Mouse (Mus musculus) T-helper 1 cell (primary cell): ENCODE data around the gene Gpm6b.

Source experiments
- in situ Hi-C: fragments of 300-600 bp; cut with MboI, MseI; formaldehyde crosslinking; loops from one replicate; pipeline ENCODE4 v1.15.1; 2025; ENCODE audit warnings: high pct_unique_total_duplicates

Gpm6b gene

DNA sequence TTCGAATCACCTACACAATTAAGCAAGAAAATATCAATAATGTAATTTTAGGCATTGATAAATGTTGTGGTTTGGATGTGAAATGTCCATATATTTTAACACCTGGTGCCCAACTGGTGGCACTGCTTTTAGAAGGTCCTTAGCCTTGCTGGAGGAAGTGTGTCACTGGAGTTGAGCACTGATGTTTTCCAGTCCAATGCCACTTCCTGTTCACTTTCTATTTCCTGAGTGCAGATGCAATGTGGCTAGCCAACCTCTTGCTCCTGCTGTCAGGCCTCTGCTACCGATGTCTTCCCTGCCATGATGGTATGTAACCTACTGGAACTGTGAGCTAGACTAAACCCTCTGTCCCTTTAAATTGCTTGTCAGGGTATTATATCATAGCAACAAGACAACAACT is 65.6 kb downstream of the Gpm6b start:
- in situ Hi-C loops = no loop called here

DNA sequence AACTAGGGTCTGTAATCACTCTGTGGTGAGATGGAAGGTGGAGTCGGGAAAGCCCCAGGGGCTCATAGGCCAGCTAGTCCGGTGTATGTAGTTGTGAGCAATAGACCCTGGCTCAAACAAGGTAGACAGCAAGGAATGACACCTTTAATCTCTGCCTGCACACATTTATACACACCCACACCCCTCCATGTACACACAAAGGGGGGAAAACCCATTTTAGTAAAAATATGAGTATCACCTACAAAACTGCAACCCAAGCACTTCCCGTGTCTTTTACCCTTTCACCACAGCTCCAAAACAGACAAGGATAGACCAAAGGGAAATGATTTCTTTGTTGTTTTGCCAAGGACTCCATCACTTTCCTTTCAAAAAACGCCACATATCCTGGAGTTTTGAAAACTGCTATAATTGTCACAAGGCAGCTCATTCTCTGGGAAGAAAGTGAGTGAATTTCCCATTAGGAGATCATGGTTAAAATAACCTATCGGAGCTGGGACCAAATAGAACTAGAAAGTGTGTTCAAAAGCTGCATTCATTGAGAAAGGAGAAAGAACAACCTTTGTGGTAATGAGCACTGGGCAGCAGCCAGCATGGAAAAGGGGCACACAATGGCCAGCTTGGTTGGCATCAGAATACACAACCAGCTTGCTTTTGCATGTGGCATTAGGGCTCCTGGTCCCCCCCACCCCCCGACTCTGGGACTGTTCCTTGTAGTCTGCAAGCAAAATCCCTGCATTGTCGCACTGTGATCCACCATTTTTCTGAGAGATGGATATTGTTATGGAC is 68.9 kb downstream of the Gpm6b start:
- in situ Hi-C loops = no loop called here

DNA sequence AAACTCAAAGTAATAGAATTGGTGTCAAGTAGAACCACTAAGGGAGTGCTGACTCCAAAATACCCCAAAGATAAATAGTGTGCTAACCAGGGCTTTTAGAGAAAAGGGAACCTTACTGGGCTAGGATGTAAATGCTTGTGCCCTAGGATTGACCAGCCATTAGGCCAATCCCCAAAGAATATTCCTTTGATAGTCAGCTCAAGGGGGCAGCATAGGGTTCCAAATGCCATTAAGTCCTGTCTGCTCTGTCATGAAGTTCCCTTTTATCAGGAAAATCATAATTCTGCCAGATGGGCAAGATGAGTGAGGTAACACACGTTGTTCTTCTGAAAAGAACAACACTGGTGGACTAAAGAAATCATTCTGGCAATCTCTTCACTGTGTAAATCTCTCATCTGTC is 70.1 kb downstream of the Gpm6b start:
- in situ Hi-C loops = no loop called here

DNA sequence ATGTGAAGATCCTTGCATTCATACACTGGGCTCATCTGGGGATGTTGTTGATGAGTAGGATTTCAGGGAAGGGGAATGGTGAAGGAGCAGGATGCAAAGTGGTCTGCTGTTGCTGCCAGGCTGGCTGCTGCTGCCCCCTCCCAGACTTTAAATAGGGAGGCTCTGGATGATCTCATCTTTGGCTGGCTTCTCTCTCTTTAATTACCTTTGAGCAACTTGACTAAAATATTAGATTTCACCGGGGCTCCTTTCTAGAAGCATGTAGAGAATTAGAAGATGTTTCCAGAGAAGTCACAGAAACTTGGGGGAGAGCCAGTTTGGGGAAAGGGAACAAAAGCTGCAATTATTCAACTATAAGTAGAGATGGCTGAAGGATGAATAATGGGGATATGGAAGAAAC is 76.5 kb downstream of the Gpm6b start:
- in situ Hi-C loops = no loop called here

DNA sequence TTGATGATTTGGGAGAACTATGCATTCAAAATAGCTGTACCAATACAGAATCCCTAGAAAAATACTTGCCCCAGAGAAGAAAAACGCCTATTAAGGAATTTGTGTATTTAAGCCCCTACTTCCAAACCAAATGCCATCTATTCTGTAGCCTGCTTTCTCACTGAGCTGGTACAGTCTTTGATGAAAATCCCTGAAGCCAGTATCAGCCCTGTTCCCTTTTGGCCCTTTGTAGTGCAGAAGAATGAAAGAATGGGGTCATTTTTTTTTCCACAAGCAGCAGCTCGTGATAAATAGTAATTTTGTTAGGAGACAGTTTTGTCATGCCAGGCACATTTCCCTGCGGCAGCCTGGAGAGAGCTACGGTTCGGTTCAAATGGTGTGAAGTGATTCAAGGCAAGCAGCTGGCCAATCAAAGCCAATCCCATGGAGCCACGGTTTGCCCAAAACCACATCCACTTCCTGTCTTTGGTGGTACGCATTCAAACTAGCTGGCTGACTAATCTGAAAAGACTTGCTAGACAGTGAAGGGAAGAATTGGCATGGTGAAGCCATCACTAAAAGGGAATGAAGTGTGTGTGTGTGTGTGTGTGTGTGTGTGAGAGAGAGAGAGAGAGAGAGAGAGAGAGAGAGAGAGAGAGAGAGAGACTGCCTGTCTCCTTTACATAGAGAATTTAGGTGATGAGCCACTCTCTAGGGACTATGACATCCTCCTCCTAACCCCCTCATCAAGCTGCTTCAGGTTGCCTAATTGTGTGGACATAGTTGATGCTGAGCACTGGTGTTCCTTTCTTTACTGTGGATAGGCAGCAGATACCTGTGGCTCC is 78.1 kb downstream of the Gpm6b start:
- in situ Hi-C loops = no loop called here

DNA sequence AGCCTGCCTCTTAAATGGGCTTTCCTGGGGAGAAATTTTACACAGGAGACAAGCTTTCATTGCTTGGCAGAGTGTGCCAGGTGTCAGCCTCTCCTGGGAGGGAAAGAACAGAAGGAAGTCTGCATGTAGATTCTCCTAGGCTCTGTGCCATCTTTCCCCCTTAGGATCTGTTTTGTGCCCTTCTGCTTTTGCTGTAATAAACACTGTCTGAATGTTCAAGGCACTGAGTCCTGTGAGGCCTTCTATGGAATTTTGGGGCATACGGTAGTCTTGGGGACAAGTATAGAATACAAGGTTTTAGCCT is 78.6 kb downstream of the Gpm6b start:
- in situ Hi-C loops = no loop called here

DNA sequence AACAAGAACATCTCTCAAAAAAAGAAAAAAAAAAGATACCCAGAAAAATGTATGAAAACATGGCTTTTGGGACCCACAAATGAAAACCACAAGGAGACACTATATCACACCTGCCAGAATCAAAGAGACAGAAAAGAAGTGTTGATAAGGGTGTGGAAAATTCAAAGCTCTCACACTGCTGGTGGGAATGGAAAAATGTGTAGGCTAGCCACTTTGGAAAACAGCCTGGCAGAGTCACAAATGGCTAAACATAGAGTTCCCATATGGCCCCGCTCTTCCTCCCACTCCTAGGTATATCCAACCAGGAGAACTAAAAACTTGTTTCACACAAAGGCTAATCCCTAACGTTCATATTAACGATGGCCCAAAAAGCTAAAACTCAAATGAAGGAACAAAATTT is 84.5 kb downstream of the Gpm6b start:
- in situ Hi-C loops = no loop called here

DNA sequence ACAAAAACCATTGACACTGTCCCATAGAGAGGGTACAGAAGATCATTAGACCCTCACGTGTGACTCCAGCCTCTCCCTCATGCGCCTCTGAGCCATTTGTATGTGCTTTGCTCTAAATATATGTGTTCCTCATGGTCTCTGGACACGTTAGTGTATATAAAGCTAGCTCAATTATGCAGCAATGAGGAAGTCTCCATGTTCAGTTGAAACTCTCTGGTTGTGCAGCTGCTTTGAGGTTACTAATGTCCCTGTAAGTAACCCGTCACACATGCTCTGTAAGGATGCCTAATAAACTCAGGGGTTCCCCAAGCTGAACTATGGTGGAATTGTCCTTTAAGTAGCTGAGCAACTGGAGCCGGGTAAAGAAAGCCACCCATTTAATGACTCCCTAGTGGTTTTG is 88.9 kb downstream of the Gpm6b start:
- in situ Hi-C loops = no loop called here

DNA sequence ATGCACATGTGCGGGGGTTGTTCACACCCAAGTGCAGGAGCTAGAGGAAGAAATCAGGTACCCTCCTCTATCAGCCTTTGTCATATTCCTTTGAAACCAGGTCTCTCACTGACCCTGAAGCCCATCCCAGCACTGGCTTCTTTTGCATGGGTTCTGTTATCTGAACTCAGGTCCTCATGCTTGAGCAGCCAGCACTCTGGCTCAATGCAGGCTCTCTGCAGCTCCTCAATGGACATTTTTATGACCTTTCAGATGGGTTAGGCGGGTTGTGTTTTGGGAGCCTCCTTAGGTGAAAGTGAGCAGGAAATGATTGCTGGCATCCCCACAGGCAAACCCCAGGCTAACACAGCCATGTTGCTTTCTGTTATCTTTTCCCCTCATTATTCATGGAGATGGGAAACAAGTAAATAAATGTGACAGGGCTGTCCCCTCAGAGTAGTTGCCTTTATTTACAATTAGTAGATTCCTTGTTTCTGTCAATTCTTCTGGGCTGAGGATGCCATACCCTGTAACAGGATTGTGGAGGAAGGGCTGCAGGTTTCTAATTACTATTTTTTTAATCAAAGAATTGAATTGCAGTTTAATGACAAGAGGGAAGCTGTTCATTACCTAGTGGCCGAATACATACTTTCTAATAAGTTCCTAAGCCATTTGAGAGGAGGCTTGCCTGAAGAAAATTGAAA is 89.6 kb downstream of the Gpm6b start:
- in situ Hi-C loops = no loop called here

DNA sequence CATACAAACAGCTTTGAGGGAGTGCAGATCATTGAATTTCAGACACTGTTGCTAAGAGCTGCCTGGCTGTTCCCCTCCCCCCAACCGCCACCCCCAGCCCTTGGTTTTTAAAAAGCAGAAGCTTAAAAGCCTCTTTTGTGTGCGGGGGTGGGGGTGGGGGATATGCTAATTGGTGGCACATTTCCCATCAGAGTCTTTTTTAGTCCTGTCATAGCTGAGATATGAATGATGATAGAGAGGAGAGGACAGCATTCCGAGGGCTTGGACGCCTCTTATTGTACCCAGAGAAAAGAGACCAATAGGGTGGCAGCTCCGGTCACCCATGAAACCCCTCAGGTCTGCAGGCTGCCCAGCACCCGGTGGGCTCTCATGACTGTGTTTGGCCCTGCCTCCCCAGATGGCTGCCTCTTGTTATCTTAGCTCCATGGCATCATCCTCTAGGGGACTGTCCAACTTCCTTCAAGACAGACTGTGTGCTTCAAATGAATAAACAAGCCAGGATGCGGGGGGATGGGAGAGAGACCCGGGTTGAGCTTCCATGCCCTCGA is 90.3 kb downstream of the Gpm6b start:
- in situ Hi-C loops = no loop called here

DNA sequence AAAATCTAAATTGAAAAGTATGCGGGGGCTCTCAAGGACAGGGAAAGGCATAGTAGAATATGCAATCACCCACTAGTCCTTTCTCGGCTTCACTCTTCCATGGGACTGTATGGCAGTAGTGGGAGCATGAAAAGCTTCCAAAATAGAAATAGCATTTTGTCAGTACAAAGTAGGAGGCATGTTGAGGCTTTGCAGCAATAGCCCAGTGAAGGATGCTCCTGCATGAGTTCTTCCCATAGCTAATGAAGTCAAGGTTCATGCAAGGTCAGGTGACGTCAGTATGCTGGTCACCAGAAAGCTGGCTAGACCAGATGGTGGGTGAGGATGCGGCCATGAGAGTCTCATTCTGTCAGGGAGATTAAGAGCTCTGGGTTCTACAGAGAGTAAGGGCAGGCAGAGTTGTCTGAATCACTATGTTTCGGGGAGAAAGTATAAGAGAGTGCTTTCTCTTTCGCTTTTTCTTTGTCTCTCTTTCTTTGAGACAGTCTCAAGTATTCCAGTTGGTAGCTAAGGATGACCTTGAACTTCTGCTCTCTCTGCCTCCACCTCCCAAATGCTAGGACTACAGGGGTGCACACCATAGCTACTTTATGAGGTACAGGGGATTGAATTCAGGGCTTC is 95.9 kb downstream of the Gpm6b start:
- in situ Hi-C loops = no loop called here

DNA sequence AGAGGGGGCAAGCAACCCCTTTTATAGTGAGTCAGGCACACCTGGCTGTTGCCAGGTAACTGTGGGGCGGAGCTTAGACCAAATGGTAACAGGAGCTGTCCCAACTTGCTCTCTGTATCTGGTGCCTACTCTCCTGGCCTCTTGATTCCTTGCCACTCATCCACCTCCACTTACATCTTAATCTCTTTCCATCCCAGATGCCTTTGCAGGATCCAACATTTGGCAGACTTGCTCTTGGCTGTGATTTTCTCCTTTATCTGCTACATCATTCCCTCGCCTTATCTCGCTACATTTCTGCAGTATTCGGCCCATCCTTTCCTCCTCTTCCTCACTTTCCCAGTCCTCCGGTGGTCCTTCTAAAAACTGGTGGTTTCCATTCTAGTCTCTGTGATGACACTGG is 99.6 kb downstream of the Gpm6b start:
- in situ Hi-C loops = no loop called here

DNA sequence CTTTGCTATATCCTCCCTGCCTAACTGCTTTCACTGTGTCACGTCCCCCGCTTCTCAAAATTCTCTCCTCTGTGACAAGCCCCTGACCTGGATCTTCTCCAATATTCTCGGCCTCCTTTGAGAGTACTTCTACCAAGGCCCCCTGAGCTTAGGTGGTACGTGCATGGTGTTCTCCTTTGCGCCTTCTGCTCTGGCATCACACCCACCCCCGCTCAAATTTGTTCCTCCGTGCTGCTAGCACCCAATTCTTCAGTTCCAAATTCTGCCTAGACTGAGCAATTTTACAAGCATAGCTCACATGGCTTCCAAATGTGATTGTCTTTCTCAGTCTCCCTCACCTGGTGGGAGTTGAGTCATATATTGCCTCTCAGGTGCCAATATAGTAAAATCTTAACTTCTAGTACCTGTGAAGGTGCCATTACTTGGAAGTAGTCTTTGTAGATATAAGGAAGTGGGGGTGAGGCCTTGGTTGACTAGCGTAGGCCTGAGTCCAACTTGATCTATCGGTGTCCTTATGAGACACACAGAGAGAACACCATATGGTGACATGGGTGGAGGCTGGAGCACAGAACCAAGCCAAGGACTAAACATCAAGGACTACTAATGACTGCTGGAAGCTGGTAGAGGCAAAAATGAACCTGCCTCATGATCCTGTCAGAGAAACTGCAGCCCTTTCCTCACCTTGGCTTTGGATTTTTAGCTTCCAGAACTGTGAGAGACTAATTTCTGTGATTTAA is 100.2 kb downstream of the Gpm6b start:
- in situ Hi-C loops = no loop called here

DNA sequence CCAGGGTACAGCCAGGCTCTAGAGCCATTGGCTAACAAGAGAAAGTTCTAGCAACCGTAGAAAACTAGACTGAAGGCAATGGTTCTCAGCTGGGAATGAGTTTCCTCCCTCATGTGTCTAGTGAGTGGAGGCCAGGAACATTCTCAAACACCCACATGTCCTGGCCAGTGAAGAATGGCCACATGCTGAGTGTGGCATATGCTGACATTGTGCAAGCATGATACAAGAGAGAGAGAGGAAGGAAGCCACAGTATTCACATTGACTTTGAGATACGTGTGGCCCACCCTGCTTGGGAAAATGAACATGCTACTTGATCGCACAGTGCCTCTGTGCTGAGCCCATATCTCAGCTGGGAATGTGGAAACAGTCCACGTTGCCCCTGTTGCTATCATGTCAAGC is 101.2 kb downstream of the Gpm6b start:
- in situ Hi-C loops = no loop called here

DNA sequence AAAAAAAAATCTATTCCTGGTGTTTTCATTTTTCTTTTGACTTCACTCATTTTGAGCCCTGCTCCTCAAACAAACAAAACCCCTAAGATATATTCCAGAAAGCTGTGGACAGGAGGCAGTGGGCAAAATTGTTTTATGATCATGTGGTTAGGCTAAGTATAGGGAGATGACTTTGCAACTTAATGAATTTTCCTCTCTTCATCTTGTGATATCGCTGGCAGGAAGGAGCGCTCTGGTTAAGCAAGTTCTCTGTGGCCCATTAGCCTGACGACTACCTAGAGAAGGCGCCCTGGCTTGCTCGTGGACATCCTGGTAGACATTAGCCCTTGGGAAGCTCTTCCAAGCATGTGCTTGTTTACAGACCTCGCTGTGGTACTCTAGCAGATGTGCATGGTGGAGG is 103.1 kb downstream of the Gpm6b start:
- in situ Hi-C loops = no loop called here

DNA sequence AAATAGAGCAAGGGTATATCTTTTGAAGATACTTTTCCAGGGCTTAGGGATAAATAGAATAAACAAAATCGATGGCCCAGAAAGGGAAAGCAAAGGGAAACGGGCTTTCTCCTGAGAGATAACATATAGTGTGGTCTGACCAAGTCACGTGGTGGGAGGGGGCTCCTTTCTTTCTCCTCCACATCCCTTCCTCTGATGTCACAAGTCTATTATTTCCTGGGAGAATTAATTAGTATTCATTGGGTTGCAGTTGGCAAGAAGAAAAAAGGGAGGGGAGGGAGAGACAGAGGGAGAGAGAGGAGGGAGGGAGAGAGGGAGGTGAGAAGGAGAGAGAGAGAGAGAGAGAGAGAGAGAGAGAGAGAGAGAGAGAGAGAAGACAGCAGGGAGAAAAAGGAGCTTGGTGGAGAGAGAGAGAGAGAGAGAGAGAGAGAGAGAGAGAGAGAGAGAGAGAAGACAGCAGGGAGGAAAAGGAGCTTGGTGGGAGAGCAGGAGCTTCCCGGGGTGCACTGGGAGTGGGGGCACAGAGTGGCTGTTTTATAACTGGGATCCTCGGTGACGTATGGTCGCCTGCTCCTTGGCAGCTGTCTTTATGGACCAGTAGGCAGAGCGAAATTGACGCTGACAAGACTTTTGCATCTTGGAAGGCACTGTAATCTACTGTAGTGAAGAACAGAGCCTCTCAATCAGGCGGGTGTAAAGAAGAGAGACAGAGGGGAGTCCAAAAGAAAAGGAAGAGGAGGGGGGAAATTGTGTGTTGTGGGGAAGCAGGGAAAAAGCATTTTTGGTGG is 105.7 kb downstream of the Gpm6b start:
- in situ Hi-C loops = no loop called here

DNA sequence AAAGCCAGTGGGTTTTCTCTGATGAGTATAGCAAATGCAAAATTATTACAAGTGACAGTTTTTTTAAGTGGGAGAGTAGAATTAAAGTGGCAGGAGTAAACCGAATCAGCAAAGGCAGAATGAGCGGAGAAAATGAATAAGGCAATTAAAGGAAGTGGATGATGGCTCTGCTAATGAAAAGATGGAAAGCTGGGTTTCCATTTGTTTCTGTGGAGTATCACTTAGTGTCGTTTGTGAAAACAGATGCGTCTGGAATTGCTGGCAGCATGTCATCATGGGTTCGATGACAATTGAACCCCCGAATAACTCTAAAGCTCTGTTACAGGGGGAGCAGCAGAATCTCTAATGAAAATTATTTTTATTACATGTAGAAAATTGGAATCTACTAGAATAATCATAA is 109.4 kb downstream of the Gpm6b start:
- in situ Hi-C loops = no loop called here

DNA sequence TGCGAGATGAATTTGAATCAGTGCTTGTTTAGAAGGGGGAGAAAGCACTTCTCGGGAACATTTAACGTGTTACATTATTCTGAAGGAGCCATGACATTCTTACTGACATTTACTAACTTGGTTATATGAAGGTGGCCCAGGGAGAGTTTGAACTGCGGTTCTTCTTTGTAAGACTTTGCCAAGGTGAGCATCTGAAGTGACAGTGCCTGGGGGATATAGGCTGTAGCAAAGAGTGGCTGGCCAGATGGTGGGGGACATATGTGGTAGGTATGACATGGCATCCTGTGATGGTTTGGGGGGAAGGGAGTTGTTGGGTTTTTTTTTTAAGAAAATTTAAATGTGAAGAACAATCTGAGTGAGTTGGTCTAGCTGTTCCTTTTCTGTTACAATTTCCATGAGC is 109.9 kb downstream of the Gpm6b start:
- in situ Hi-C loops = no loop called here

DNA sequence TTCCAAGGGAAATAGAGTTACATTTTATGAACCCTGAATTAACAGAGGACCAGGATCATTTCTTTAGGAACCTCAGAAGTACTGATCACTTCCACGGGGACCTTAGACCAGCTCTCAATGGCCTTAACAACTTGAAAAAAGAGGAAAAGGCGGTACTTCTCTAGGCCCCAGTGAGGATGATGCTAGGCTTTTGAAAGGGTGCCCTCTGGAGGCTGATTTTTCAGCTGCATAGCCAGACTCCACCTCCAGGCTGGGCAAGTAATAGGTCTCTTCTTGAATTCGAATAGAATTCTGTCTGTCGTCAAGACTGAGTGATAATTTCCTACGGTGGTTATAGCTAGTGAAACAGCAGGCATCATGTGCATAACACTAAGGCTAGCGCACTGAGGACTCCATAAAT is 113.1 kb downstream of the Gpm6b start:
- in situ Hi-C loops = no loop called here

DNA sequence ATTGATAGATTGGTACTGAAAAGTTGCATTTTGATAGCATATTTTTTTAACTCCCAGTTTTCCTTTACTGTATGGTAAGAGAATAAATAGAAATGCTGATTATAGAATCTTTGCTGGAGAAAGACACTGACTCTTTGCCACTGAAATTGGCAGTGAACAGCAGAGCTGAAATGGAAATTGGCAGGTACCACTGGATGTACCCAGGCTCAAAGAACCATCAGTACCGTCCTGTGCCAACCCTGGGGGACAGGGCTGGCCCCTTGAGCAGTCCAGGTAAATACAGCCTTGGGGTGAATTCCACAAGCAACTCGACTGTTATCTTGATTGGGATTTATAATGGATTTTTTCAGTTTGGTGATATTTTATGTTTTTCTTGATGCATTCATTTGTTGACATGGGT is 114.7 kb downstream of the Gpm6b start:
- in situ Hi-C loops = no loop called here

DNA sequence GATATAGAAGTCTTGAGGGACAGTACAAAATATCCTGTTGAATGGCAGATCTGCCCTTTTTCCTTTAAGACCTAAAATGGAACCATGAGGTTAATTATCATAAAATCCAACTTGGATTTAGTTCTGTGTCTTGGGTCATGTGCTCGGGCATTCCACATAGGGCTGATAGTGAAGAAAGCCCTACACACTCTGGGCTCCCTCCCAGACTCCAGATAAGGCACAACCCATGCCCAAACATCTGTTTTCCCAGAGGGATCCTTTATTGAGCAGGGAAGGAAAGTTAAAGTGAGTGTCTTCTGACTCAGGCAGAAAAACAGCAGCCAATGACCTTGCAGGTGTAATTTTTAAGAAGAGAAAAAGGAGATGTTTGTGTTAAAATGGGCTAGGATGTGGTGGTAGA is 116.2 kb downstream of the Gpm6b start:
- in situ Hi-C loops = no loop called here
